Mouse (Mus musculus) small intestine, adult 2 months (tissue): ENCODE data around the gene Rab6a.

Experiments used
- CTCF ChIP-seq: fragments of 200-500 bp; IDR thresholded peaks from 2 replicates; pipeline ENCODE4 v1.5.1; 2012; ENCODE audit warnings: low read depth, mild to moderate bottlenecking, control low read depth, inconsistent platforms, low read length, moderate library complexity, mixed read lengths; ENCODE audit not compliant: insufficient replicate concordance, insufficient read length; ENCODE audit errors: extremely low read depth
- POLR2A ChIP-seq: fragments of 200-500 bp; IDR thresholded peaks from 2 replicates; pipeline ENCODE4 v1.6.1; 2012; ENCODE audit warnings: low read depth, mild to moderate bottlenecking, control low read depth, inconsistent platforms, low read length, moderate library complexity

GRCm38 (mm10) chr7:100582235-100582634 is 25.0 kb upstream of the Rab6a start:
- TF ChIP-seq CTCF (no peak), POLR2A (no peak)
